Mouse (Mus musculus) lung, adult 18-20 months (tissue): ENCODE results near the gene Ahdc1.

Source experiments
- DNase-seq, 2 experiments: peaks; one replicate each; pipeline ENCODE4 v3.0.0; 2022; ENCODE audit warnings: mixed read lengths in 2 of 2

Ahdc1 gene

DNA sequence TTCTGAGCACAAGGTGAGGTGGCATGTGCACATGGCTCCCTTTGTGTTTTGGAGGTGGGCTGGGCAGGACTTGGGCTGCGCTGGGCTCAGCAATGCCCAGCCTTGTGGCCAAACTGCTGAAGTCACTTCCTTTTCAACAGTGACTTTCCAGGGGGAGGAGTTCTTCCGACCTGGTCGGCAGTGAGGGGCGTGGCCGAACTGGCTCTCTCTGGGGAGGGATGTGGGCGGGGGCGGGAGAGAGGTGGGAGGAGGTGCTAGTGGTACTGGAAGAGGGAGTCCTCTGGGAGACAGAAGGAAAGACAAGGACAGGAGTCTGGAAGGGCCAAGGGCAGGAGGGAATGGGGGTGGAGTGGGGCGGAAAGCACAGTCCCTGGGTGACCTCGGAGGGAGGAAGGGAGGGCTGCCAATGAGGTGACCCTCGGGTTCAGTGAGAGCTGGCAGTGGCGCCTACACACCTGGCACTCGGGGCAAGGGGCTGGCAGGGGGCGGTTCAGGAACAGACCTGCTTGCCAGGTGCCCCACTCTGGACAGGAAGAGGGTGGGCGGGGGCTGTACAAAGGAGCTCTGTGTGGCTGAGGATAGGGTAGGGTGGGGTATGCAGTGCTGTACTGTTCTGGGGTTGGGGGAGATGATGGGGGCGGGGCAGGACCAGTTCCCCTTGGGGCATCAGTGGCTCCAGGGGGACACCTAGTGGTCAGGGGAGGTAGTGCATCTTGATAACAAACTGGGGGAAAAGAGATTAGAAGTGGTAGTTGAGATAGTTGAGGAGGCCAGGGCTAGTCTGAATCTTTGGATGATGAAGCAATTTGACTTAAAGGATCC, 45.2 kb downstream of the Ahdc1 start:
- DNase-seq, result peak; percentile 88 to 92

DNA sequence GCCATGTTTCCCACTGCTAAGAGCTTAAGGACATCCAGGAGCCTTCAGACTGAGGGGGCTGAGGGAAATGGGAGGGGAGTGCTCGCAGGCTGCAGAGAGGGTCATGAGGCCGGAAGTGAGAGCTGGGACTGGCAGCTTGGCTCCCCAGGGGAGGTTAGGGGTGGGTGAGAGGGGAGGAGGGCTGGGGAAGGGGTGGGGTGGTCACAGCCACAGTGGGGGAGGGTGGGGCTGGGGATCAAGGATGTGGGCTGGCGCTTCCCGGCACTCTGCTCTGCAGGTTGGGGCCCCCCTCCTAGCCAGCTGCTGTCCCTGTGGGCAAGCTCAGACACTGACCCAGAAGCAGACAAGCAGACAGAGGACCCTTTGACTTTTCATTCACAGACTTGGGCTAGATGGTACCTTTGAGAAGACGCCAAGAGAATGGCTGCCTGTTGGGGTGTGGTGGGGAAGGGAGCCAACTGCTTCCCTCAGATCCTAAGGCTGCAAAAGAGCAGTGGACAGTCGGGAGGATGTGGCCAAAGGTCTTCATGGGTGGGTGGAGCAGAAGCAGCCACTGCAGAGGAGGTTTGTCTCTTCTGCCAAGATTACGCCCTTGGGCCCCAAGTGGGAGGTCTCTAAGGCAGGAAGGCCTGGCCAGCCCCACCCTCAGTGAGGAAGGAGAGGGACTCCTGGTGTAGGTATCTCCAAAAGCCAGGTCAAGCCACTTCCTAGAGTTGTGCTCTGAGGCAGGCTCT, 46.5 kb downstream of the Ahdc1 start:
- peak; percentile 78 to 82 for DNase-seq

DNA sequence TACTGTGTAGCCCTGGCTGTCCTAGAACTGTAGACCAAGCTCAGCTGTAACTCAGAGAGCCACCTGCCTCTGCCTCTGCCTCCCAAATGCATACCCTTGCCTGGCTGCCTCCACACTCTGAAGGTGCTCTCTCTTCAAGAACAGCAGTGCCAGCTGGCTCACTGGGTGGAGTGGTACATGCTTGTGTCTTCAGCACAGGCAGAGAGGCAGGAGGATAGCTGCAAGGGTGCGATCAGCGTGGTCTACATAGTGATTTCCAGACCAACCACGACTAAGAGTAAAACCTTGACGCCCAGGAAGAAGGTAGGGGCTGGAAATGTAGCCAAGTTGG, 47.0 kb downstream of the Ahdc1 start:
- no peak for DNase-seq

DNA sequence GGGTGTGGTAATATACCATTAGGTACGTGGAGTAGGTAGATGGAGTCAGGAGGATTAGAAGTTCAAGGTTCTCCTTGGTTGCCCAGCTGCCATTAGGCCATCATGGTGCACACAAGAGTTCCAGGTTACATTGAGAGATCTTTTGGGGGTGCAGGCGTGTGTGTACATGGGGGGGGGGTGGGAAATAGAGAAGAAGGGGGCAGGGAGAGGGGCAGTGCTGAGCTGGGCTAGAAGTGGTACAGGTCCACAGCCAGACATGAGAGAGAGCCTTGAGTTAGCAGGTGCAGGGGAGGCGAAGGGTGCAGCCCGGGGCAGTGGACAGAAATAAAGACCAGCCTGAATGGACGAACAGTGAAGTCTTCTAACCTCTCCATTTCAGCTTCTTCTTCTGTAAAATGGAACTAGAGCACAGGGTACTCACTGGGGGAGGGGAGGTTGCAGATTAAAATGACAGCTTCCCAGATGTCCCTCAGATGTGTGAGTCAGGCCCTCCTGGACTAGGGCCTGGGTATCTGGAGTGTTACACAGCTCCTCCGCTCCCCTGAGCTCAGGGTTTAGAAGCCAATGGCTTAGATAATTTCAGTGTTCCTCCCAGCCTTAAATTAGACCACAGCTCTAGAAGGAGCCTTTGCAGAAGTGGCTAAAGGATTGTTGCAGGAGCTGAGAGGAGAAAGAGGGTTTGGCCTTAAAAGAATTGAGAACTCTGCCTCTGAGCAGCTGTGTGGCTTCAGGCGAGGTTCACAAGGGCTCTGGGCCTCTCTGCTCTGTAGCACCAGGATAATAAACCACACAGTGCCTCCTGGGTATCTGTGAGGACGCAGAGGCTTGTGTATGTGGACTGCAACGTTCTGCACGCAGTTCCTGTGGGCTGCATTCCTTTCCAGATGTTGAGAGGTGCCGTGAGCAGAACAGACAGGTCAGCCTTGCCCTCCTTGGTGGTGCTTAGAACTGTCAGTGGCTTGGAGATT, 47.7 kb downstream of the Ahdc1 start:
- no peak for DNase-seq

DNA sequence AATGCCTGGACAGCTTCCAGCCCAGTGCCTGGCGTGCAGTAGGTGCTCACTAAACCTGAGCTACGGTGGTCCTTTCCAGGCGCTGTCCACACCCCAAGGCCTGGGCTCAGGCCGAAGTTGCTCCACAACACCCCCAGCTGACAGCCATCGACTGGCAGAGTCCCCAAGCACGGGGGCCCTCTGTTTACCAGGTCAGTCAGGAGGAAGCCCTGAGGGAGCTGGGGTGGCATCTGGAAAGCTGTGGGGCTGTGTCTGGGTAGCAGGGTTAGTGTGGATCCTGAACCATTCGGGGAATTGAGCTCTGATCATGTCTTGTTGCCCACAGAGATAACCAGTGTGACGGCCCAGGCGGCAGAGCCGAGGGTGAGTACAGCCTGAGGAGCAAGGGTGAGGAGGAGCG, 49.6 kb downstream of the Ahdc1 start:
- DNase-seq, result no peak

DNA sequence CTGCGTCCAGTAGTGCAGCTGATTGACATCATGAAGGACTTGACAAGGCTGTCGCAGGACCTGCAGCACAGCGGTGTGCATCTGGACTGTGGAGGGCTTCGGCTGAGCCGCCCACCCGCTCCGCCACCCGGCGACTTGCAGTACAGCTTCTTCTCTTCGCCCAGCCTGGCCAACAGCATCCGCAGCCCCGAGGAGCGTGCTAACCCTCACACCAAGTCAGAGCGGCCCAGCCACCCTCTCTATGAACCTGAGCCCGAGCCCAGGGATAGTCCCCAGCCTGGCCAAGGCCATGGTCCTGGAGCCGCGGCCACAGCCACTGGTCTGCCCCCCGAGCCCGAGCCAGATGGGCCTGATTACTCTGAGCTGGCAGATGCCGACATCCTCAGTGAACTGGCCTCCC, 50.7 kb downstream of the Ahdc1 start:
- no peak for DNase-seq

DNA sequence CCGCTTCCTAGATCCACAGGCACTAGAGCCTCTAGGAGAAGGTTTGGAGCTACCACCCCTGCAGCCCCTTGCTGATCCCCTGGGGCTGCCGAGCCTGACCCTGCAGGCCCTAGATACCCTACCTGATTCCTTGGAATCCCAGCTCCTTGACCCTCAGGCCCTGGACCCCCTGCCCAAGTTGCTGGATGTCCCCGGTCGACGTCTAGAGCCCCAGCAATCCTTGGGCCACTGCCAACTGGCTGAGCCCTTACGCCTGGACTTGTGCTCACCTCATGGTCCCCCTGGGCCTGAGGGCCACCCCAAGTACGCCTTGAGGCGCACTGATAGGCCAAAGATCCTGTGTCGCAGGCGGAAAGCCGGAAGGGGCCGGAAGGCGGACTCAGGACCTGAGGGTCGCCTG, 51.2 kb downstream of the Ahdc1 start:
- DNase-seq, result no peak

DNA sequence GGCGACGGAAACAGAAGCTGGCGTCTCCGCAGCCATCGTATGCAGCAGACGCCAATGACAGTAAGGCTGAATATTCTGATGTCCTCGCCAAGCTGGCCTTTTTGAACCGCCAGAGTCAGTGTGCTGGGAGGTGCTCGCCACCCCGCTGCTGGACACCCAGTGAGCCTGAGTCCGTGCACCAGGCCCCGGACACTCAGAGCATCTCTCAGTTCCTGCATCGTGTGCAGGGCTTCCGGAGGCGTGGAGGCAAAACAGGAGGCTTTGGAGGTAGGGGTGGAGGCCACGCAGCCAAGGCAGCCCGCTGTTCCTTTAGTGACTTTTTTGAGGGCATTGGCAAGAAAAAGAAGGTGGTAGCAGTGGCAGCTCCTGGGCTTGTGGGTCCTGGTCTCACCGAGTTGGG, 52.1 kb downstream of the Ahdc1 start:
- no peak for DNase-seq

DNA sequence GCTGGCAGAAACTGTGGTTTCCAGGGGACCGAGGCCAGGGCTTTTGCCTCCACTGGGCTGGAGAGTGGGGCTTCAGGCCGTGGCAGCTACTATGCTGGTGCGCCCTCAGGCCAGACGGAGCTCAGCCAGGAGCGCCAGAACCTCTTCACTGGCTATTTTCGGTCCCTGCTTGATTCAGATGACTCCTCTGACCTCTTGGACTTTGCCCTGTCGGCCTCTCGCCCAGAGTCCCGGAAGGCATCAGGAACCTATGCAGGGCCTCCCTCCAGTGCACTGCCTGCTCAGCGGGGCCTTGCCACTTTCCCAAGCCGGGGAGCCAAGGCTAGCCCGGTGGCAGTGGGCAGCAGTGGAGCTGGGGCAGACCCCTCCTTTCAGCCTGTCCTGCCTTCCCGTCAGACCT, 52.7 kb downstream of the Ahdc1 start:
- DNase-seq, result no peak

DNA sequence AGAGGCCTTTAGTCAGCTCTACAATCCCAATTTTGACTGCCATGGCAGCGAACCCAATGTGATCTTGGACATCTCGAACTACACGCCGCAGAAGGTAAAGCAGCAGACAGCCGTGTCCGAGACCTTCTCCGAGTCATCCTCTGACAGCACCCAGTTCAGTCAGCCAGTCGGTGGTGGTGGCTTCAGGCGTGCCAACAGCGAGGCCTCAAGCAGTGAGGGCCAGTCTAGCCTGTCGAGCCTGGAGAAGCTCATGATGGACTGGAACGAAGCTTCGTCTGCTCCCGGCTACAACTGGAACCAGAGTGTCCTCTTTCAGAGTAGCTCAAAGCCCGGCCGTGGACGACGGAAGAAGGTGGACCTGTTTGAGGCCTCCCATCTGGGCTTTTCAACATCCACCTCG, 53.7 kb downstream of the Ahdc1 start:
- DNase-seq, result no peak

DNA sequence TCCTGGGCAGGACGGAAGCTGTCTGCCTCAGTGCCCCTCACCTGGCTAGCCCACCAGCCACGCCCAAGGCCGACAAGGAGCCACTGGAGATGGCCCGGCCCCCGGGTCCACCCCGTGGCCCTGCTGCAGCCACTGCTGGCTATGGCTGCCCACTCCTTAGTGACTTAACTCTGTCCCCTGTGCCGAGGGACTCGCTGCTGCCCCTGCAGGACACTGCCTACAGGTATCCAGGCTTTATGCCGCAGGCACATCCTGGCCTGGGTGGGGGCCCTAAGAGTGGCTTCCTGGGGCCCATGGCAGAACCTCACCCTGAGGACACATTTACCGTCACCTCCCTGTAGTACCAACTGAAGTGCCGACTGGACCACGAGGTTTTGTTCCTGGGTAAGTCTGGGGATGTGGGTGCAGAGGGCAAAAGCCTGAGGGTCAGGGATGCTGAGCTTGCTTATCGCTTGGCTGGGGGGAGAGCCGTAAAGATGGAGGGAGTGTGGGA, 54.9 kb downstream of the Ahdc1 start:
- DNase-seq, result no peak

DNA sequence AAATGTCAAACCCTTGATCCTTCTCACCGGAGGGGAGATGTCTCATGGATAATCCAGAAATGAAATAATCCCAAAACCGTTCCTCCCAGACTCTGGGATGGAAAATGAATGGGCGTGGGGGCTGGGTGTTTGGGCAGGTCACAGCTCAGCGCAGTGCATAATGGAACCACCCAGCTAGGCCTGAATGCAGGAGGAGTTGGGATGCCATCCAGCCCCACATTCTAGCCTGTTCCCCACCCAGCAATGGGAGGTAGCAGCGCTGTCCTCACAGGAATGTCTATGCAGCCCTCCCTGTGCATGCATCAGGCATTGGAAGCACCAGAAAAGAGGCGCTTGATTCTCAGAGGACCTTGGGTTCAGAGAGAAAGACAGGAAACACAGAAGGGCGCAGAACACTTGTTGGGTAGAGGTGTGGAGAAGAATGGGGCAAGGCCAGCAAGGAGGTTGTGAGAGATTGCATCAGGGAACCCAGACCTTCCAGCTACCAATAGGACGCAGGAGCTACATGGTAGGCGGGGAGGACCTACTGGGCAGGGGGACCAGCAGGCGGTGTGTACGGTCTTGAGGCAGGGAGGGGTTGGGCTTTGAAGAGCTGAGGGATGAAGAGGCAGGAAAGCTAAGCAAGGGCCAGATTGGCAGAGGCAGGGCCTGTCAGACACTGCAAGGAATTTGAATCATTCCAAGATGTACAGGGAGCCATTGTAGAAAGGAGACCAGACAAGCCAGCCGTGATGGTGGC, 57.5 kb downstream of the Ahdc1 start:
- peak in 1 of 2 experiments; percentile 44 for DNase-seq

DNA sequence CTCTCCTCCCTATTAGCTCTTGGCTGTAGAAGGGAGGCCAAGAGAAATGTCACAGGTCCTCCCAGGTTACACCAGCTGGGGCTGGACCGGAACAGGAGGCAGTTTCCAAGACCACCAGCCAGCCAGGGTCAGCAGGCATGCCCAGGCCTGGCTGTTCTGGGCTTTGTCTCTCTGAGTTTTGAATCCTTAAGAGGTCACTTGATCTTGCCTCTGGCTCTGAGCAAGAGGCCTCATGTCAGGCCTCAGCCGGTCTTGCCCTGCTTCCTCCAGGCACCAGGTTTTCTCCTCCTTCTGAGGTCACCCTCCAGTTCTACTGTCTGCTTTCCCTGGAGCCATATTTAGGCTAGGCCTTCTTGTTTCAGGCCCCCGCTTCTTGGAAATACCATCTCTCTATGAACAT, 59.3 kb downstream of the Ahdc1 start:
- DNase-seq, result no peak

DNA sequence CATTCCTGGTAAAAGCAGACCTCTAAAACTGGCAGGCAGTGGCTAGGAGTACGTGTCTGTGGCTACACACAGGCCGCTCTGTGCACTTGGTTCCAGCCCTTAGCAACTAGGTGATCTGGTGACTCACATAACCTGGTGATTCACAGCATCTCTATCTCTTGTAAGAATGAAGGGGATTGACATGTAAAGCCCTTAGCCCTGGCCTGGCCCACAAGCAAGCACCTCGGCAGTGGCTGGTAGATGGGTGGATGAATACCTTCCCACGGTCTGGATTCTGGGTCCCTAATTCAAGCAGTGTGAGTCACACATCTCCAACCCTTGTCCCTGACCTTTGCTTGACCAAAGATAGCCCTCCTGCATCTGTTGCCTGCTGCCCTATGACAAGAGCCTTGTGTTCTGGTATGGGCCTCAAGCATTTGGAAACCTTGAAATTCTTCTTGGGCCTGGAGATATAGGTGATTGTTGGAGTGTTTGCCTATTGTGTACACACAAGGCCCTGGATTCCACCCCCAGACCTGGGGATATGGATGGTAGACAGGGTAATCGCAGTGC, 59.8 kb downstream of the Ahdc1 start:
- no peak for DNase-seq

DNA sequence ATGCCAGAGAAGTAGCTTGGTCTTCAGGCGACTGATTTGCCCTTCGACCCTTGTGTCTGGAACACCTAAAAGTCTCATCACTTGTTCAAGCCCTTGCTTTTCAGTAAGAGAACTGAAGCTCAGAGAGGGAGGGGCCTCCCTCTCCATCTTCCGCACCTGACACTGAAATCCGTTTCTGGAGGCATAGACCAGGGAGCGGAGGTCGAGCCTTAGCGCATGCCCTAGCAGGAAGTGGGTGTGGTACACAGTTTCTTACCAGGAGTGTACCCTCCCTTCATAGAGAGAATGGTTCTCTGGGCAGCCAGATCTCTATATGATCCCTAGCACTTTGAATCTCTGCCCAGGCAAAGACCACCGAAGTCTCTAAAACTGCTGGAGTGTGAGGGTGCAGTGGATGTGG, 62.1 kb downstream of the Ahdc1 start:
- DNase-seq, result no peak

DNA sequence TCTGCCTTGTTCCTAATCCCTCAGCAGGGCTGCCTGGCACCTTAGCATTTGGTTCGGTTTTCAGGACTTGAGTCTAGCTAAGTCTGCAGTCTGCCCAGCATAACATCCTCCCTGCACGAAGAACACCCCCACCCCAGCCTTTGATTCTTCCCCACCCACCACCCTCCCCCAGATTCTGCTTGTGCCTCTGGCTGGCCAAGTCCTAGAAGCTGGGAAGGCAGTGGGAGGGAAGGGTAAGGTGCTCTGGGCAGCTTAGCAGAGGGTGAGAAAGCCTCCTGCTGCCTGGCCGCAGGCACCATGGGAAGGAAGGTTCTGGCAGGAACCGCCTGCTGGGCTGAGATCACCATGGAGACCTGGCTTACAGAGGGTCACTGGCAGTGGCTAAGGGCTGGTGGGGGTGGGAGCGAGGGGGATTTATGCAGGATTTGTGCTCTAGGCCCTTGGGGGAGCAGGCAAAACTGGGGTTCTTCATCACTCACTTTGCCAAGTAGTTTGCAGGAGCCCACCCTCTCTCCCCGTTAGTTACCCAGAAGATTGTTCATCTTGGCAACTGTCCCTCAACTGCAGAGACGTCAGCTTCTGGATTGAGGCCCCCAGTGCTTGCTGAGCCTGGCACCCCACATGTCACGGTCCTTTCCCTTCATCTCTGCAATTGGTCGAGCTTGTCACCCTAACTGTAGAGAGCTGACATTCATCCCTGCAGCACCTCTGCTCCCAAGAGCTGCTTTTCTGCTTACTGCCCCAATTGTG, 63.2 kb downstream of the Ahdc1 start:
- no peak for DNase-seq

DNA sequence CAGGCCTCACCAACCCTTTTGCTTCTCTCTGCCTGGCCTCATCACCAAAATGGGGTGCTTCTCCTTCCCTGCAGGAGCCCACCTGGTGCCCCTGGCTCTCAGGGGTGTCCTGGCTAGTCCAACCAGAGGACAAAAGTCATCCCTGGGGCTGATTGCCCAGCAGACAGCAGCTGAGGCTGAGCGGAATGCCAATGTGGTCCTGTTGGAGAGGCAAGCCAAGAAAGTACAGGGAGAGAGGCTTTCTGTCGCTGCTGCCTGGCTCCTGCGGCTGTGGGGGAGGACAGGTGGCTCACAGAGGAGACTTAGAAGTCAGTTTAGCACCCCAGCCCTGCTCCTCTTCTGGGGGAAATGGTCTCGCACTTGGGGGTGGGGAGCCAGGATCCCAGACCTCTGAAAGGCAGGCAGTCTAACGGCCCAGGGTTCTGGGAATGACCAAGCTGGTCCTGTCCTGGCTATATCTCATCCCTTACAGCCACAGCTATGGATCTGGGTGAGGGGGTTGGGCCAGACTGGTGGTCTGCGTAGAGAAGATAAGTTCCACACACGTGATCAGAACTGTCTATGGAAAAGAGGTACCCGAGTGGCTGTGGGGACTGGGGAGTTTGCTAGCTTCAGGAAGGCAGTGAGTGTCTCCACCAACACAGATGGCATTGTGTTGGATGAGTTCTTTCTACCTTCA, 64.0 kb downstream of the Ahdc1 start:
- no peak for DNase-seq

DNA sequence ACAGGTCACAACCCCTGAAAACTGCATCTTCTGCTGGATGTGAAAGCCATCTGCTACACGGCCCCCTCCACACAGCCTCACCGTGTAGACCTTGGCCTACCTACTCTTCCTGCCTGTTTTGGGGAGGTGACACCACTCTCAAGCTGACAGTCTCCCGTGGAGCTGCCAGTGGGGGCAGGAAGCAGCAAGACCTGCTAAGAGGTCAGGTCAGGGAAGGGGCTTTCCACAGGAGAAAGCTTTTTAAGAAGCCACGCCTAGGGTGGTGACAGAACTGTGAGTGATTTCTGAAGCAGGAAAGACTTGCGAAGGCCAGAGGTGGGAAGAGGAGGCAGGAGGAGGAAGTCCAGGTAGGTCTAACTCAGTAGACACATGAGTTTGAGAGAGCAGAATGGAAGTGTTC, 67.9 kb downstream of the Ahdc1 start:
- no peak for DNase-seq

DNA sequence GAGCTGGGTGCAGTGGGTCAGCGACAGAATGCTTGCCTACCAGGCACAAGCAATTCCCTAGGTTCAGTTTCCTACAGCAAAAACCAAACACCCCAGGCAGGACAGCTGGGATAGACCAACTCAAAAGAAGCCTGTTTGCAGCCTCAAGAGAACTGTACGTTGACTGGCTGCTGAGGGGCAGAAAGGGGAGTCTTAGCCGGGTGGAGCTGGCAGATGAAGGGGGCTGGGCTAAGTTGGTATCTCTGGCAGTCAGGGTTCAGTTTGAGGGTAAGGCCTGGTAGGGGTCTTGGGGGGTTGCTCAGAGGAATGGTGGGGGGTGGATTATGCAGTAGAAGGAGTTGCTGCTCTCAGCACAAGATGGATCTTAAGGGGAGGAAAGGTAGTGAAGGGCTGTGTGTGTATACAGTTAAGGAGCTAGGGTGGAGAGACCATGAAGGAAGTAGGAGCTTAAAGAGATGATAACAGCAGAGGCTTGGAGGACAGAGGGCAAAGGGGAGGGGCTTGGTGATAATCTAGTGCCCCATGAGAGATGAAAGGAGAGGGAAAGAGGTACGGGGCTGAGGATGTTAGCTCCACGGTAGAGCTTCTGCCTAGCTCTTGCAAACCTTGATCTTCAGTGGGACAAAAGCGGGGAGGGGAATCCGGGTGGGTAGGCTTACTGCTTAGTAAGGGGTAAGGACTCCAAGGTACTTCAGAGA, 68.5 kb downstream of the Ahdc1 start:
- DNase-seq, result no peak

DNA sequence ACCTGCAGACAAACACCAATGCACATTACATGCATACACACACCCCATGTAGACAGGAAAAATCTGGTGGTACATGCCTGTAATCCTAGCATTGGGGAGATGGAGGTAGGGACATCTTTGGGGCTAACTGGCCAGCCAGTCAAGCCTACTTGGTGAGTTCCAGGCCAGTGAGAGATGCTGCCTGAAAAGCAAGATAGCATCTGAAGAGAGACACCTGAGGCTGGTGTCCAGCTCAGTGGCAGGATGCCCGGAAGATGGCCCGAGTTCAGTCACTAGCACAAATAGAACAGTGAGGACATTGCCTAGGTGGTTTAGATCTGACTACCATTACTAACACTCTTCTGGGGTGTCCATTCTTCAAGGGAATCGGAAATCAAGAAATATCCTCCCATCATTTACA, 69.8 kb downstream of the Ahdc1 start:
- no peak for DNase-seq
